Mouse (Mus musculus) forebrain, embryonic 11.5 days (tissue): ENCODE measurements around the gene Nostrin. TPM values are rescaled to one million over a fixed set of nuclear protein-coding genes. Genes with fewer than 3 reads are reported as not detected.

ENCODE experiments used
- ATAC-seq: fragments of 200-750 bp; cut with Nextera tagmentation; replicated peaks from 2 replicates; pipeline ENCODE4 v1.8.0; 2017; ENCODE audit warnings: moderate TSS enrichment; ENCODE audit not compliant: low FRiP score
- DNase-seq: peaks from one replicate; pipeline ENCODE4 v3.0.0-alpha.2; 2017; ENCODE audit warnings: low spot score
- H3K27ac ChIP-seq: fragments of 300-500 bp; sonication (generic); 2 replicates; pipeline ENCODE4 v1.5.1; 2014; ENCODE audit warnings: low read depth, low read length
- H3K27me3 ChIP-seq: fragments of 300-500 bp; sonication (generic); 2 replicates; pipeline ENCODE4 v1.6.1; 2014; ENCODE audit warnings: mild to moderate bottlenecking, low read length, mixed read lengths; ENCODE audit not compliant: control insufficient read depth, insufficient read depth
- H3K36me3 ChIP-seq: fragments of 300-500 bp; sonication (generic); 2 replicates; pipeline ENCODE4 v1.6.1; 2014; ENCODE audit warnings: mild to moderate bottlenecking, low read length, moderate library complexity, mixed read lengths; ENCODE audit not compliant: control insufficient read depth, insufficient read depth
- H3K4me1 ChIP-seq: fragments of 300-500 bp; sonication (generic); replicated peaks from 2 replicates; pipeline ENCODE4 v1.6.1; 2014; ENCODE audit warnings: low read length, mixed read lengths; ENCODE audit not compliant: control insufficient read depth, insufficient read depth
- H3K4me2 ChIP-seq: fragments of 300-500 bp; sonication (generic); 2 replicates; pipeline ENCODE4 v1.6.1; 2014; ENCODE audit warnings: low read depth, mild to moderate bottlenecking, low read length, moderate library complexity, mixed read lengths; ENCODE audit not compliant: severe bottlenecking
- H3K4me3 ChIP-seq: fragments of 300-500 bp; sonication (generic); 2 replicates; pipeline ENCODE4 v1.5.1; 2014; ENCODE audit warnings: low read depth, low read length
- H3K9ac ChIP-seq: fragments of 300-500 bp; sonication (generic); 2 replicates; pipeline ENCODE4 v1.6.1; 2014; ENCODE audit warnings: low read length
- H3K9me3 ChIP-seq: fragments of 300-500 bp; sonication (generic); 2 replicates; pipeline ENCODE4 v1.6.1; 2016; ENCODE audit warnings: low read length, mixed read lengths; ENCODE audit not compliant: control insufficient read depth
- WGBS: fragments of 180-500 bp; shearing (Covaris S2); extraction: QIAGEN DNeasy Blood & Tissue Kit; methylation state at CpG from one replicate; pipeline ENCODE4 v1.1.7; 2014; 5-methylcytosine and 5-hydroxymethylcytosine counted together
- polyA plus RNA-seq: library from polyadenylated mRNA; unstranded; fragments of >200 nt; fragmentation: Nextera tagmentation; extraction: Ambion mirVana; gene quantifications from 2 replicates; pipeline ENCODE4 v1.2.1, GENCODE M21; 2014

Gene Nostrin
- polyA plus RNA-seq, 1 experiment from 2014 or later: 1.1 TPM

DNA sequence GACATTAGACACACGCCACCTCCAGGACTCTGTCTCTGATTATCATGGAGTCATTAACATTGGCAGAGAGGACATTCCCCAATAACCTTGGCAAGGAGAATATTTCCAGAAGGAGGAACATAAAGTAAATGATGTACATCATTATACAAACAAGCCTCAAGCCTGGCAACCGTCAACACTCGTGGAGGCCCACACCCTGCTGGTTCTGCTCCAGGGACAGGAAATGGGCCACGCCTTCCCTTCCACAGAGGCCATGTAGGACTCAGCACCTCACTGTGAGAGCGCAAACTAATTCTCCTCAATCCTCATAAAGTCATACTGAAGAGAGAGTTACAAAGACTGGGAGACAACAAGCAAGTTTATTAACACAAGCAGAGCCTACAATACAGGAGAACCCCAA is 58.0 kb downstream of the Nostrin start:
- H3K27me3 ChIP-seq: no peaks in the 10 kb centered on the region
- no peak for DNase-seq
- WGBS: 93% methylated on average over 5 of the region's 5 CpGs
- no peak for ATAC-seq
- no peaks in the 10 kb centered on the region for H3K4me1 ChIP-seq
- H3K9me3 ChIP-seq: no peaks in the 10 kb centered on the region
- H3K4me2 ChIP-seq: no peak overlapping the region
- H3K27ac ChIP-seq: no peak overlapping the region
- no peak overlapping the region for H3K4me3 ChIP-seq
- no peak overlapping the region for H3K9ac ChIP-seq
- peaks cover 8% of the 10 kb centered on the region for H3K36me3 ChIP-seq

DNA sequence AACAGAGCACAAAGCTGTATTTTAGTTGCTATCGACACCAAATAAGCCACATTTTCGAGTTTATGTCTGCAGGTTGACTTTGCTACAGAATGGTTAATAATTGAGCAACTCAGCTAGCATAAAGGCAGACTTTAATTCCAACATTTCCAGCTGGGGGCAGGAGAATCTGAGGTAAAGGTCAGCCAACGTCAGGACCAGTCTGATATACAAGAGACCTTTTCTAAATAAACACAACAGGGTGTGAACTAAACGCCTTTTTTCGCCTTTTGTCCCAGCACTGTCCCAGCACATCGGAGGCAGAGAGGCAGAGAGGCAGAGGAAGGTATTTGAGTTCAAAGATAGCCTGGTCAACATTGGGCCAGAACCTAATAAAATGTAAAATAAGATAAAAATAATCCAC is 69.6 kb downstream of the Nostrin start:
- Histone ChIP-seq H3K9me3 (no peaks in the 10 kb centered on the region), H3K27me3 (no peaks in the 10 kb centered on the region), H3K36me3 (no peaks in the 10 kb centered on the region; the same call in 1 of the 2 replicates), H3K4me3 (peak overlapping the region; percentile 81), H3K9ac (peak overlapping the region; percentile 93), H3K27ac (no peak overlapping the region), H3K4me2 (peak overlapping the region; percentile 56), H3K4me1 (no peaks in the 10 kb centered on the region)
- no peak for DNase-seq
- 0 out of 2 replicates have a peak, but pooled peaks have one; percentile 1 for ATAC-seq
- 24% methylated on average over 6 of the region's 6 CpGs for WGBS

DNA sequence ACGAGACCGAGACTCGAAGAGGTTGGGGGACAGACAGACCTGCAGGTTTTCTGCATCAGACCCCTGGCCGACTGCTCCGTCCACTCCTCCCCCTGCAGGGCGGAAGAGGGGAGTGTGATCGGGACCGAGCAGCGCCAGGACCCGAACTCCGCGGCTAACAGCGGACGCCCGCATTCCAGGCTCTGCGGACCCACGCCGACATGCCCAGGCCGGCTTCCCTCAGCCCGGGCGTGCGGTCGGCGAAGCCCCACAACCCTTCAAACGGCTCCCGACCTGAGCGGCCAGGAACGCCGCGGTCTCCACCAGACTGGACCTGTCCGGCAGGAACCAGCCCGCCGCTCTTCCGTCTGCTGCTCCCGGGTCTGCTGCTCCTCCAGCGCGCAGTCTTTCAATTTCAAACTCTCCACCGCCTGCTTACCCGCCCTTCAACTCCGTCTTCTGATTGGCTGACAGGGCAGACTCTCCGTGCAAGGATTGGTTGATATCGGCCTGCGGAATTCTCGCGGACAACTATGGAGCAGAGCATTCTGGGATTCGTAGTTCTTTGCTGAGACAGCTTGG is 70.3 kb downstream of the Nostrin start, which contains the start of gene Spc25:
TSS of gene Spc25 (minus strand) at position 404 of the 561 bp plus-strand sequence.
- Histone ChIP-seq H3K27me3 (no peaks in the 10 kb centered on the region), H3K4me3 (peak within 1 kb of the TSS; percentile 81), H3K4me2 (peak within 1 kb of the TSS; percentile 56), H3K4me1 (no peaks in the 10 kb centered on the region), H3K36me3 (no peaks in the 10 kb centered on the region; the same call in 1 of the 2 replicates), H3K9ac (peak within 1 kb of the TSS; percentile 93), H3K9me3 (no peaks in the 10 kb centered on the region), H3K27ac (peak within 1 kb of the TSS; percentile 62)
- WGBS: under 1% methylated on average over 44 of the region's 46 CpGs
- peak; percentile 99 for ATAC-seq
- DNase-seq: peak; percentile 93

DNA sequence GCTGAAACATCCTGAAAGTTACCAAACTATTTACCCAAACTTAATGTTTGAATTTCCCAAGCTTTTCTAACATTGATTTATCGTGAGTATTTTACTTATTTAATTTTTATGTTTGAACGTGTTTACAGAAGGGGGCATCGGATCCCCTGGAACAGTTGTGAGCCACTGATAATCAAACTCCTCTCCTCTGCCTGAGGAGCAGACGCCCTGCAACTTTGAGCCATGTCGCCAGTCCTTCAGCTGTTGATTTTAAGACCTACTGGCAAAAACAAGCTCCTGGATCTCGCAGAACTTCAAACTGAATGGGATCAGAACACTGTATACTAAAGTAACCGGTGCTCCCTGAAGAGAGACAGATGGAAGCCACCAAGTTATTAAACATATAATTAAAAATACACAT is 70.9 kb downstream of the Nostrin start:
- ATAC-seq: 0 out of 2 replicates have a peak, but pooled peaks have one; percentile 23
- no peak overlapping the region for H3K9ac ChIP-seq
- H3K36me3 ChIP-seq: no peaks in the 10 kb centered on the region; the same call in 1 of the 2 replicates
- H3K4me3 ChIP-seq: peak overlapping the region; percentile 81; the same call in 1 of the 2 replicates
- H3K9me3 ChIP-seq: no peaks in the 10 kb centered on the region
- no peak for DNase-seq
- peak overlapping the region; percentile 18; the same call in 1 of the 2 replicates for H3K4me2 ChIP-seq
- no peaks in the 10 kb centered on the region for H3K27me3 ChIP-seq
- WGBS: 28% methylated on average over 7 of the region's 7 CpGs
- H3K27ac ChIP-seq: no peak overlapping the region
- no peaks in the 10 kb centered on the region for H3K4me1 ChIP-seq

DNA sequence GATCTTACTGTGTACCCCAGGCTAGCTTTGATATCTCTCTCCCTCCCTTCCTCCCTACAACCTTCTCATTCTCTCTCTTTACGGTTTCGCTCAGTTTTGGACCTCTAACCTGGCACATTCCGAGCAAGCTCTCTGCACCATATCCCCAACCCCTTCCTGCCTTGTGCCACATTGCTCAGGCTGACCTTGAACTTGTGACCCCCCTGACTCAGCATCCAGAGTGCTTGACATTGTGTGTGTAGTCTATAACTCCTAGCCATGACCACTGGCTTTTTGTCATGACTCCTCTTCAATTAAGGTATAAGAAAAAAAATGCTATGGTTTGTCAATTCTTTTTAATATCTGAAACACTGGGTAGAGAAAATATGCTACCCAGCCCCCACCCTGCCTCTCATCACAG is 74.1 kb downstream of the Nostrin start:
- Histone ChIP-seq H3K4me3 (no peak overlapping the region), H3K9me3 (no peaks in the 10 kb centered on the region), H3K27ac (no peak overlapping the region), H3K36me3 (no peaks in the 10 kb centered on the region), H3K9ac (no peak overlapping the region), H3K27me3 (no peaks in the 10 kb centered on the region), H3K4me2 (no peak overlapping the region), H3K4me1 (no peaks in the 10 kb centered on the region)
- WGBS: 90% methylated on average over 3 of the region's 3 CpGs
- no peak for DNase-seq
- ATAC-seq: no peak

DNA sequence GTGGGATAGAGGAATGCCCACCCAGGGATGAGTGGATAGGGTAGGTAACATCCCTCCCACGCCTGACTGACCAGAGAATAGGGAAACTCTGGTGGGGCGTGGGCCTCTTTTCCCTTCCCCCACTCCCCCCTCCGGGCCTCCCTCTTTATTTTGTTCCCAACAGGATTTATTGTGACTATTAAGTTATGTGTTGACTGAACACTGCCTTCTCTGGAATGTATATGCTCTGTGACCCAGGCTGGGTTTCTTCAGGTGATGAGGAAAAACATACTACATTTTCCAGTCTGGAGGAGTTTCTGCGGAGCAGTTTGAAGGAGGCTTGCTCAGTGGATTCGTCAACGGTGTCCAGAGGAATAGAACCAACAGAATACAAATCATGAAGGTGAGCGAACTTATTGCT is 75.2 kb downstream of the Nostrin start, which contains the start of gene G6pc2:
TSS of gene G6pc2 (plus strand) at position 301 of the 400 bp plus-strand sequence.
- H3K9me3 ChIP-seq: no peaks in the 10 kb centered on the region

DNA sequence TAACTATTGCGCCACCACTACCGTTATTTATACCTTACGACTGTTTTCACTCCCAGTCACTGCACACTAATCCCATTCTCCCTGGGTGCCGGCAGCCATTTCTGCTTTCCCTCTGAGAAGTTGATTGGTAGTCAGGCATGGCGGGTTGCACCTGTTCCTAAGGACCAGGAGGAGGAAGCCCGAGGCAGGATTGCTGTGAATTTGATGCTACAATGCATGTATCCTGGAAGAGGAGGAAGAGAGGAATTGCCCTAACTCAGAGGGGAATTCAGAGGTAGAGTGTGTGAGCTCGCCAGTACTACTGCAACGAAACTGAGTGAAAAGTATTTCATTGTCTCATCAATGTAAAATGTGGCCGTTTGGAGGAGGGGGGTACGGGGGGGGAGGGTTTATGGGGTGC is 77.1 kb downstream of the Nostrin start:
- WGBS: 70% methylated on average over 10 of the region's 10 CpGs
- Histone ChIP-seq H3K4me3 (no peak overlapping the region), H3K4me2 (no peak overlapping the region), H3K36me3 (no peaks in the 10 kb centered on the region), H3K9ac (no peak overlapping the region), H3K4me1 (no peaks in the 10 kb centered on the region), H3K27ac (no peak overlapping the region), H3K27me3 (no peaks in the 10 kb centered on the region), H3K9me3 (no peaks in the 10 kb centered on the region)
- no peak for DNase-seq
- ATAC-seq: no peak

More for the DNA sequence above, 75.2 kb downstream of the Nostrin start, which contains the start of gene G6pc2:
- Histone ChIP-seq H3K9ac (no peak within 1 kb of the TSS), H3K4me2 (no peak within 1 kb of the TSS), H3K27me3 (no peaks in the 10 kb centered on the region), H3K4me3 (no peak within 1 kb of the TSS), H3K27ac (no peak within 1 kb of the TSS), H3K36me3 (no peaks in the 10 kb centered on the region), H3K4me1 (no peaks in the 10 kb centered on the region)
- ATAC-seq (no peak), DNase-seq (no peak)
- 87% methylated on average over 7 of the region's 7 CpGs for WGBS

DNA sequence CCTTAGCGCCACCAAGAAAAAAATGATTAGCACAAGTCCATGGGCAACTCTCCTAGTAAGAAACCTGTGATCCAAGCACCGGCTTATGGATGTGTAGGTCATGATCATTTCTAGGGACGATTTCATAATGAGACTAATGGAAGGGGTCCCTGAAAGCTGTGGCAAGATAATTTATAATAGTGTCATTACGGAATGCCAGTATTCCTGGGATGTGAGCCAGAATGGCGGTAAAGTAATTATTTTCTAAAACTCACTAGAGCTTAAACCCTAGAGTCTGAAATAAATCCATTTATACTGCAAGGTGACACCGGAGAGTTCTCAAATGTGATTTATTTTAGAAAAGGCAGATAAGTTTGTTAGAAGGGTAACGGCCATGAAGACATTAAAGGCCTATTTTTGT is 79.6 kb downstream of the Nostrin start:
- no peak for DNase-seq
- H3K4me3 ChIP-seq: no peak overlapping the region
- 92% methylated on average over 7 of the region's 7 CpGs for WGBS

DNA sequence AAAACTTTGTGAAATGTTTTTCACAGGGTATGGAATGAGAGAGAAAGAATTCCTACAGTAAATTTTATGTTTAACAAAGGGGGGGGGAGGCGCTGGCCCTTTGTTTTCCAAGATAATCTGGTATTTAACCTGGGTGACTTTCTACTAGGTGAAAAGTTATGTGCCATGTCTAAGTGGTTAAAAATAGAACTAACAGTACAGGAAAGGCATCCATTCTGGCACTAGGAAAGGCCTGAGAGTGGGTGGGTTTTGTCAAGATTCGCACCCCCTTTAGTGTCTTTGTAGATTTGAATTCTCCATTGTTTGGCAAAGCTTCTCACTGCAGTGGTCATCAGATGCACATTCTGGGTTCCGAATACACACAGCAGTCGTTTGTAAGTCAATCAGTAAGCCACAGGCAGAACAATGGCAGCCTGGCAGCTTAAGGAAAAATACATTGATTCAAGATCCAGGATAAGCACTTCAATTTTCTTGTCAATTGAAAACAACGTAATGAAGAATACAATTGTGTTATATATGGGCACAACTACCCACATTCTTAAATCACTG is 86.3 kb downstream of the Nostrin start:
- no peaks in the 10 kb centered on the region for H3K27me3 ChIP-seq
- ATAC-seq: no peak
- no peak overlapping the region for H3K27ac ChIP-seq
- H3K36me3 ChIP-seq: no peaks in the 10 kb centered on the region
- H3K4me2 ChIP-seq: no peak overlapping the region
- WGBS: 34% methylated on average over 5 of the region's 5 CpGs
- H3K9me3 ChIP-seq: no peaks in the 10 kb centered on the region
- H3K4me3 ChIP-seq: no peak overlapping the region
- no peaks in the 10 kb centered on the region for H3K4me1 ChIP-seq
- no peak for DNase-seq
- no peak overlapping the region for H3K9ac ChIP-seq

More for the DNA sequence above, 79.6 kb downstream of the Nostrin start:
- H3K4me1 ChIP-seq: no peaks in the 10 kb centered on the region
- H3K9me3 ChIP-seq: no peaks in the 10 kb centered on the region
- H3K9ac ChIP-seq: no peak overlapping the region
- no peaks in the 10 kb centered on the region for H3K27me3 ChIP-seq
- no peak overlapping the region for H3K27ac ChIP-seq
- no peak overlapping the region for H3K4me2 ChIP-seq
- no peaks in the 10 kb centered on the region for H3K36me3 ChIP-seq
- ATAC-seq: no peak
